Mouse (Mus musculus) 416B (cell line): Measurements from ENCODE around the gene Pdzd2.

Source experiments
- DNase-seq: peaks from one replicate; pipeline ENCODE4 v3.0.0; 2011; ENCODE audit warnings: low read depth

Gene Pdzd2

GRCm38 (mm10) chr15:12577054-12577696 lies 162.5 kb downstream of the Pdzd2 start:
- DNase-seq: peak; percentile 83

GRCm38 (mm10) chr15:12573621-12574020 lies 166.1 kb downstream of the Pdzd2 start:
- no peak for DNase-seq

GRCm38 (mm10) chr15:12571168-12571567 lies 168.6 kb downstream of the Pdzd2 start:
- DNase-seq: no peak

GRCm38 (mm10) chr15:12566637-12567440 lies 172.9 kb downstream of the Pdzd2 start:
- DNase-seq: no peak

GRCm38 (mm10) chr15:12565281-12565680 lies 174.4 kb downstream of the Pdzd2 start:
- peak; percentile 70 for DNase-seq

GRCm38 (mm10) chr15:12560505-12560904 lies 179.2 kb downstream of the Pdzd2 start:
- no peak for DNase-seq

GRCm38 (mm10) chr15:12557663-12558436 lies 181.9 kb downstream of the Pdzd2 start:
- DNase-seq: no peak

- DNase-seq: no peak
Observed at GRCm38 (mm10) chr15:12553211-12553610, 186.5 kb downstream of the Pdzd2 start.

- DNase-seq: no peak
Observed at GRCm38 (mm10) chr15:12550919-12551318, 188.8 kb downstream of the Pdzd2 start.

- DNase-seq: no peak
Observed at GRCm38 (mm10) chr15:12550376-12550775, 189.3 kb downstream of the Pdzd2 start.

- DNase-seq: no peak
Observed at GRCm38 (mm10) chr15:12549919-12550305, 189.8 kb downstream of the Pdzd2 start.

- DNase-seq: no peak
Observed at GRCm38 (mm10) chr15:12549271-12549918, 190.3 kb downstream of the Pdzd2 start.

GRCm38 (mm10) chr15:12548696-12549095 lies 191.0 kb downstream of the Pdzd2 start:
- DNase-seq: no peak

- DNase-seq: no peak
Observed at GRCm38 (mm10) chr15:12547640-12548405, 191.9 kb downstream of the Pdzd2 start.

- DNase-seq: no peak
Observed at GRCm38 (mm10) chr15:12546781-12547180, 192.9 kb downstream of the Pdzd2 start.

- no peak for DNase-seq
Observed at GRCm38 (mm10) chr15:12545671-12546070, 194.1 kb downstream of the Pdzd2 start.

- no peak for DNase-seq
Observed at GRCm38 (mm10) chr15:12545220-12545619, 194.5 kb downstream of the Pdzd2 start.

- no peak for DNase-seq
Observed at GRCm38 (mm10) chr15:12543686-12544325, 195.9 kb downstream of the Pdzd2 start.

GRCm38 (mm10) chr15:12542316-12542715 lies 197.4 kb downstream of the Pdzd2 start:
- DNase-seq: no peak

- DNase-seq: no peak
Observed at GRCm38 (mm10) chr15:12539618-12540302, 200.0 kb downstream of the Pdzd2 start.
